Mouse (Mus musculus) intestine, embryonic 16.5 days (tissue): ENCODE data around the gene Anxa6. TPM values are rescaled to one million over a fixed set of nuclear protein-coding genes. Genes with fewer than 3 reads are reported as not detected.

Experiments
- ATAC-seq: fragments of 200-750 bp; cut with Nextera tagmentation; 2 replicates; pipeline ENCODE4 v1.8.0; 2017; ENCODE audit warnings: moderate TSS enrichment, moderate library complexity
- H3K27ac ChIP-seq: fragments of 300-500 bp; sonication (generic); 2 replicates; pipeline ENCODE4 v1.5.1; 2014; ENCODE audit warnings: mild to moderate bottlenecking, low read length
- H3K27me3 ChIP-seq: fragments of 300-500 bp; sonication (generic); replicated peaks from 2 replicates; pipeline ENCODE4 v1.6.1; 2014; ENCODE audit warnings: low read length, control low read depth, mixed read lengths; ENCODE audit not compliant: control insufficient read depth, insufficient read depth
- H3K36me3 ChIP-seq: fragments of 300-500 bp; sonication (generic); 2 replicates; pipeline ENCODE4 v1.6.1; 2014; ENCODE audit warnings: low read length, control low read depth; ENCODE audit not compliant: control insufficient read depth, insufficient read depth
- H3K4me1 ChIP-seq: fragments of 300-500 bp; sonication (generic); 2 replicates; pipeline ENCODE4 v1.6.1; 2014; ENCODE audit warnings: low read length, control low read depth, mixed read lengths; ENCODE audit not compliant: control insufficient read depth, insufficient read depth
- H3K4me2 ChIP-seq: fragments of 300-500 bp; sonication (generic); 2 replicates; pipeline ENCODE4 v1.6.1; 2014; ENCODE audit warnings: low read depth, low read length, control low read depth
- H3K4me3 ChIP-seq: fragments of 300-500 bp; sonication (generic); 2 replicates; pipeline ENCODE4 v1.5.1; 2014; ENCODE audit warnings: mild to moderate bottlenecking, low read length
- H3K9ac ChIP-seq: fragments of 300-500 bp; sonication (generic); 2 replicates; pipeline ENCODE4 v1.6.1; 2014; ENCODE audit warnings: low read depth, low read length
- H3K9me3 ChIP-seq: fragments of 300-500 bp; sonication (generic); 2 replicates; pipeline ENCODE4 v1.6.1; 2016; ENCODE audit warnings: low read length, control low read depth; ENCODE audit not compliant: control insufficient read depth
- WGBS: fragments of 180-500 bp; shearing (Covaris S2); extraction: QIAGEN DNeasy Blood & Tissue Kit; methylation state at CpG from one replicate; pipeline ENCODE4 v1.1.7; 2014; 5-methylcytosine and 5-hydroxymethylcytosine counted together
- polyA plus RNA-seq: library from polyadenylated mRNA; unstranded; fragments of >200 nt; fragmentation: Nextera tagmentation; extraction: Ambion mirVana; gene quantifications from 2 replicates; pipeline ENCODE4 v1.2.1, GENCODE M21; 2015

Gene Anxa6
- polyA plus RNA-seq, result 235 and 247 TPM in 2 replicates

DNA sequence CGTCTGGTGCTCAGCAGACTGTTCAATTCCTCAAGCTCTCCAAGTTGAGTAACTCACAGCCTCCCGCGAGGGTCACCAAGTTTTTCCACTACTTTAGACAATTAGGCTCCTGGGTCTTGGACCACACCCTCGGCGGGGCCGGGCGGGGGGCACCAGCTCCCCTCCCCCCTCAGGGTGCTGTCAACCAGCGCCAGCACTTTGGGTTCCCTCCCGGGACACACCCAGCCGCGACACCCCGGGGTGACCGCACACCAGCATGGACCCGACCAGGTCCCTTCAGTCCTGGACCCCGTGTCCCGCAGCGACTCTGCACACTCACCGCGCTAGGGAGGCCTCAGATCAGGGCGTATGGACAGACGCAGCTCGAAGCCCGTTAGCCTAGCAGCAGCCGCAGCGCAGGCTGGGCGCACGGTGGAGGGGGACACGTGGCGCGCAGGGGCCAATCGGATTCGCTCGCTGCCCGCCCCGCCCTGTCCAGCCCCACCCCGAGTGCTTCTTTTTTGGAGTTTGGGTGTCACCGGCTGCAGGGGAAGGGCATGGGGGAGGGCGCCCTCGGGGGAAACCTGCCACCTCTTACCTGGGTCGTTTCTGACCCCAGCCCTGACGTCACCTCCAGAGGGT lies at the start of gene Anxa6:
Gene Anxa6, minus strand, starts transcription at position 406 of the 621 bp plus-strand sequence.
- Histone ChIP-seq H3K9me3 (no peaks in the 10 kb centered on the region), H3K27me3 (no peaks in the 10 kb centered on the region), H3K9ac (peak within 1 kb of the TSS; percentile 85), H3K4me1 (peaks cover 24% of the 10 kb centered on the region), H3K4me3 (peak within 1 kb of the TSS; percentile 78), H3K4me2 (peak within 1 kb of the TSS; percentile 92), H3K27ac (peak within 1 kb of the TSS; percentile 97), H3K36me3 (no peaks in the 10 kb centered on the region)
- WGBS, result 1% methylated on average over 41 of the region's 41 CpGs
- peak; percentile 92 for ATAC-seq

- Histone ChIP-seq H3K27me3 (no peaks in the 10 kb centered on the region), H3K4me1 (peaks cover 18% of the 10 kb centered on the region), H3K9ac (no peak overlapping the region), H3K4me3 (no peak overlapping the region), H3K4me2 (no peak overlapping the region), H3K36me3 (no peaks in the 10 kb centered on the region), H3K9me3 (no peaks in the 10 kb centered on the region), H3K27ac (no peak overlapping the region)
- WGBS, result 87% methylated on average over 9 of the region's 9 CpGs
- ATAC-seq, result no peak
These were observed 48.0 kb upstream of the Anxa6 start for GRCm38 (mm10) chr11:55081206-55081605.

DNA sequence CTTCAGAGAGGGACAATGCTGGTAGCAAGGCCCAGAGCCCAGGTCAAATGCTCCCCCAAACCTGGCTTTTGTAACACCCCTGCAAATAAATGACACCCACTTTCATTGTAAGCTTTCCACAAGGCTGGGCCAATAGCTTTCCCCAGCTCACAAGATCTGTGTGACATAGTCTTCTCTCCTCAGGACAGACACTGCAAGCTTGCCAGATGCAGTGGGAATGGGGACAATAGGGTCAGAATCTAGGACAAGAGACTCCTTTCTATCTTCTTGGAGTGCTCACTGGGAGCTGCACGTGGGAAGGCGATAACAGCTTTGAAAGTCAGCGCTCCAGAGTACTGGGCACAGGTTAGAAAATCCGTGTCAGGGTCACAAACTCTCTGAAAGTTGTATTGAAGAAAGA lies 45.9 kb upstream of the Anxa6 start:
- Histone ChIP-seq H3K4me3 (no peak overlapping the region), H3K4me2 (no peak overlapping the region), H3K9ac (no peak overlapping the region), H3K36me3 (no peaks in the 10 kb centered on the region), H3K9me3 (no peaks in the 10 kb centered on the region), H3K4me1 (peaks cover 20% of the 10 kb centered on the region), H3K27me3 (no peaks in the 10 kb centered on the region), H3K27ac (no peak overlapping the region)
- 86% methylated on average over 4 of the region's 4 CpGs for WGBS
- no peak for ATAC-seq

- Histone ChIP-seq H3K4me2 (peak overlapping the region; percentile 98; the same call in 1 of the 2 replicates), H3K27ac (no peak overlapping the region), H3K36me3 (no peaks in the 10 kb centered on the region), H3K4me1 (peaks cover 20% of the 10 kb centered on the region), H3K27me3 (no peaks in the 10 kb centered on the region), H3K9ac (peak overlapping the region; percentile 70), H3K9me3 (no peaks in the 10 kb centered on the region), H3K4me3 (no peak overlapping the region)
- 54% methylated on average over 3 of the region's 3 CpGs for WGBS
- ATAC-seq, result no peak
These were observed 45.3 kb upstream of the Anxa6 start for GRCm38 (mm10) chr11:55078502-55078901.

DNA sequence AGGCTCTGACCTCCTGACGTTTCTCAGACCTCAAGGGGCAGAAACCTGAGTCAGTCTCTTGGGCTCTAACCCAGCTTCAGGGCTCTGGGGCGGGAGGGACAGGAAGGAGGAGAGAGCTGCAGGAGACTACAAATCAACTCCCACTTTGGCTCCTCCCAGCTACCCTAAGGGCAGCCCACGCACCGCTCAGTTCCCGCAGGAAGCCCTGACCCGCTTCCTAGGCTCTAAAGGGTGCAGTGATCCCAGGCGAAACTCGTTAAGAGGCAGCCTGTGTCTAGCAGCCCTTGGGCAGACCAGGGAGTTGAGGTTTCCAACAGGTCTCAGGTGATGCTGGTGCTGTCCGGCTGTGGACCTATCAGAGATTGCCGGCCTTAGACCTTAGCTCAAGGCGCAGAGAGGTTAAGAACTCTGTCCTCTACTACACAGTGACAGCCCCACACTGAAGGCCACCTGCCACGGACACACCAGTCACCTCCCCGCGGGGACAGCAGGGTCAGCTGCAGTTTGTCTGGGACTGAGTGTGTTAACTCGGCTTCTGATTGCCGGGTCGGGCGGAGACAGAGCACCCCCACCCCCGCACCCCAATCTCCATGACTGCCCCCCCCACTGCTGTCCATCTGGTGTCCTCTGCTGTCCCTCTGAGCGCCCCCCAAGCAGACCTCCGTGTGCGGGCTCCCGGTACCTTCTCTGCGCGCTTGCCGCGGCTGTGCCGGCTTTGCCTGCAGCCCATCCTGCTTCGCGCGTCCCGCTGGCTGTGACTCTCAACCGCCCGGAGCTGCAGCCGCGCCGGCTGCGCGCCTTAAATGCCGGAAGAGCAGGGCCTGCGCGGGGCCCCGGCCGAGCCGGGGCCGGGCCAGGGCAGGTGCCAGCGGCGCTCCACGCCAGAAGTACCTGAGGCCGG lies 44.3 kb upstream of the Anxa6 start, which contains the start of gene Ccdc69:
Gene Ccdc69, minus strand, starts transcription at position 801 of the 901 bp plus-strand sequence.
- peak within 1 kb of the TSS; percentile 23; the same call in 1 of the 2 replicates for H3K27ac ChIP-seq

GRCm38 (mm10) chr11:55076234-55076633 lies 43.0 kb upstream of the Anxa6 start:
- H3K36me3 ChIP-seq, result no peaks in the 10 kb centered on the region
- H3K27me3 ChIP-seq, result no peaks in the 10 kb centered on the region
- H3K9ac ChIP-seq, result no peak overlapping the region
- no peaks in the 10 kb centered on the region for H3K9me3 ChIP-seq
- ATAC-seq, result no peak
- H3K4me2 ChIP-seq, result no peak overlapping the region
- H3K4me1 ChIP-seq, result peaks cover 20% of the 10 kb centered on the region
- no peak overlapping the region for H3K4me3 ChIP-seq
- H3K27ac ChIP-seq, result no peak overlapping the region
- WGBS, result 90% methylated on average over 5 of the region's 5 CpGs

More for the DNA sequence above, 44.3 kb upstream of the Anxa6 start, which contains the start of gene Ccdc69:
- WGBS, result under 1% methylated on average over 50 of the region's 50 CpGs
- Histone ChIP-seq H3K4me3 (peak within 1 kb of the TSS; percentile 58), H3K4me1 (peaks cover 20% of the 10 kb centered on the region), H3K4me2 (peak within 1 kb of the TSS; percentile 98), H3K9ac (peak within 1 kb of the TSS; percentile 70), H3K27me3 (no peaks in the 10 kb centered on the region), H3K36me3 (no peaks in the 10 kb centered on the region), H3K9me3 (no peaks in the 10 kb centered on the region)
- ATAC-seq, result peak; percentile 84

GRCm38 (mm10) chr11:55075602-55076001 lies 42.4 kb upstream of the Anxa6 start:
- Histone ChIP-seq H3K4me1 (peaks cover 20% of the 10 kb centered on the region), H3K36me3 (no peaks in the 10 kb centered on the region), H3K9me3 (no peaks in the 10 kb centered on the region), H3K9ac (no peak overlapping the region), H3K4me2 (no peak overlapping the region), H3K4me3 (no peak overlapping the region), H3K27me3 (no peaks in the 10 kb centered on the region), H3K27ac (no peak overlapping the region)
- WGBS, result 62% methylated on average over 2 of the region's 2 CpGs
- ATAC-seq, result no peak

DNA sequence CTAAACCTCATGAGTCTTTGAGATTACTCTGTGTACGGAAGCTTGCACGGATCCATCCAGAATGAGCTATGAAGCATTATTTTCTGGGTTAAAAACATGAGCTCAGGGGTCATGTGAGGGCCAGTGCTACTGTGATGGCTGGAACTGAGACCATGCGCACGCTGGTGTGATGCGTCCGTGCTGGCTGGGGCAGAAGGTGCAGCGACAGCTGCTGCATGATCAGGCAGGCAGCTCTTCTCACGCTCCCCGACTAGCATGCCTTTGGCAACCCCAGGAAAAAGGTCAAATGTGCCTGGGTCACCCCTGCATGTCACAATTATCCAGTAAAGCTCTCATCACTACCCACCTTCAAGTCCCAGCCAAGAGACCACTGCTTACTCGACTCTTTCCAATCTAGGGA lies 39.9 kb upstream of the Anxa6 start:
- Histone ChIP-seq H3K4me1 (peaks cover 15% of the 10 kb centered on the region), H3K36me3 (no peaks in the 10 kb centered on the region), H3K9ac (no peak overlapping the region), H3K4me2 (no peak overlapping the region), H3K4me3 (no peak overlapping the region), H3K27ac (no peak overlapping the region), H3K9me3 (no peaks in the 10 kb centered on the region), H3K27me3 (no peaks in the 10 kb centered on the region)
- ATAC-seq, result no peak
- 67% methylated on average over 10 of the region's 10 CpGs for WGBS

DNA sequence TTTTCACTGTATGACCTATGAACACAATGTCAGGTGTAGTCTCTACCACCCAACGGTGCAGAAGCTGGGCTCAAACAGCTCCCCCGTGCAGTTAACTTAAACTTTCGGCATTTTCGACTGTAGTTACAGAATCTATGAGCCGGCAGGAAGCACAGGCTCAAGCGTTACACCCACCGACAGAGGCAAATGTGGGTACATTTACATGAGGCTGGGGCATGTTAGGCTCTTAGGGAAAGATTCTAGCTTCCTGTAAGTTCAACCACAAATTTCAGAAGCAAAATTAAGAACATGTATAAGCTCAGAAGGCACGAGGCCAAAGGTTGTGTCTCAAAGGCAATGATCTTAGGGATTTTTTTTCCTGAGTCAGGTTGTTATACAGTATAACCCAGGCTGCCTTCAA lies 39.2 kb upstream of the Anxa6 start:
- no peak overlapping the region for H3K9ac ChIP-seq
- no peak overlapping the region for H3K27ac ChIP-seq
- no peaks in the 10 kb centered on the region for H3K27me3 ChIP-seq
- ATAC-seq, result no peak
- H3K4me3 ChIP-seq, result no peak overlapping the region
- no peaks in the 10 kb centered on the region for H3K36me3 ChIP-seq
- H3K9me3 ChIP-seq, result no peaks in the 10 kb centered on the region
- H3K4me2 ChIP-seq, result no peak overlapping the region
- WGBS, result 84% methylated on average over 8 of the region's 8 CpGs
- peaks cover 11% of the 10 kb centered on the region for H3K4me1 ChIP-seq
